Mouse (Mus musculus): ENCODE measurements around the gene Rangap1. TPM values are rescaled to one million over a fixed set of nuclear protein-coding genes. Genes with fewer than 3 reads are reported as not detected.
A peak's percentile ranks its signal among the peaks of the same experiment; 100 is the strongest.
"Not testable (repeated sequence)": the region's sequence is repeated elsewhere in the genome, so short reads cannot be mapped to it uniquely, and the experiment has no call there.

Gene Rangap1
- polyA plus RNA-seq, 1 experiment from 2014 or later, result 107 TPM

- H3K9ac ChIP-seq, result no peak overlapping the region
- H3K4me3 ChIP-seq, result no peak overlapping the region
- no peaks in the 10 kb centered on the region for H3K4me1 ChIP-seq
- no peak for ATAC-seq (ENCODE audit: low FRiP score, low read depth)
- H3K36me3 ChIP-seq, result peaks cover 94% of the 10 kb centered on the region
- no peaks in the 10 kb centered on the region for H3K27me3 ChIP-seq
- no peaks in the 10 kb centered on the region for H3K9me3 ChIP-seq
- no peak overlapping the region for H3K4me2 ChIP-seq (replicated peaks)
- 89% methylated on average over 11 of the region's 11 CpGs for WGBS
- no peak overlapping the region for H3K27ac ChIP-seq
These were observed 36.3 kb downstream of the Rangap1 start for GRCm38 (mm10) chr15:81708991-81709390.

GRCm38 (mm10) chr15:81703094-81703489 is 42.2 kb downstream of the Rangap1 start:
- ATAC-seq (ENCODE audit: low FRiP score, low read depth), result no peak
- WGBS, result 87% methylated on average over 3 of the region's 3 CpGs
- Histone ChIP-seq H3K4me3 (no peak overlapping the region), H3K27ac (no peak overlapping the region), H3K36me3 (peaks cover 51% of the 10 kb centered on the region), H3K4me2 (replicated peaks) (no peak overlapping the region), H3K9ac (no peak overlapping the region), H3K27me3 (no peaks in the 10 kb centered on the region), H3K9me3 (no peaks in the 10 kb centered on the region), H3K4me1 (no peaks in the 10 kb centered on the region)

- Histone ChIP-seq H3K27ac (no peak overlapping the region), H3K4me2 (replicated peaks) (no peak overlapping the region)
These were observed 42.8 kb downstream of the Rangap1 start for GRCm38 (mm10) chr15:81702306-81703093.

GRCm38 (mm10) chr15:81701350-81701749 is 44.0 kb downstream of the Rangap1 start:
- H3K9me3 ChIP-seq; ATAC-seq (ENCODE audit: low FRiP score, low read depth); H3K4me3 ChIP-seq; H3K27ac ChIP-seq; H3K27me3 ChIP-seq; H3K4me2 ChIP-seq (replicated peaks); H3K9ac ChIP-seq; H3K4me1 ChIP-seq: not testable (repeated sequence)
- H3K36me3 ChIP-seq, result peaks cover 36% of the 10 kb centered on the region
- 74% methylated on average over 4 of the region's 4 CpGs for WGBS

More at GRCm38 (mm10) chr15:81702306-81703093, 42.8 kb downstream of the Rangap1 start:
- Histone ChIP-seq H3K9ac (no peak overlapping the region), H3K27me3 (no peaks in the 10 kb centered on the region), H3K36me3 (peaks cover 45% of the 10 kb centered on the region), H3K9me3 (no peaks in the 10 kb centered on the region), H3K4me1 (no peaks in the 10 kb centered on the region), H3K4me3 (no peak overlapping the region)
- ATAC-seq (ENCODE audit: low FRiP score, low read depth), result no peak
- WGBS, result 85% methylated on average over 13 of the region's 13 CpGs

GRCm38 (mm10) chr15:81700601-81701000 is 44.7 kb downstream of the Rangap1 start:
- 86% methylated on average over 8 of the region's 8 CpGs for WGBS
- Histone ChIP-seq H3K9ac (no peak overlapping the region), H3K9me3 (no peaks in the 10 kb centered on the region), H3K4me3 (no peak overlapping the region), H3K27me3 (peaks cover 6% of the 10 kb centered on the region), H3K27ac (no peak overlapping the region), H3K4me2 (replicated peaks) (no peak overlapping the region), H3K36me3 (peaks cover 28% of the 10 kb centered on the region), H3K4me1 (no peaks in the 10 kb centered on the region)
- ATAC-seq (ENCODE audit: low FRiP score, low read depth), result no peak

- no peak for ATAC-seq (ENCODE audit: low FRiP score, low read depth)
- no peaks in the 10 kb centered on the region for H3K9me3 ChIP-seq
- WGBS, result 61% methylated on average over 2 of the region's 2 CpGs
These were observed 45.2 kb downstream of the Rangap1 start for GRCm38 (mm10) chr15:81700161-81700560.

GRCm38 (mm10) chr15:81698532-81698931 is 46.8 kb downstream of the Rangap1 start:
- Histone ChIP-seq H3K9me3 (no peaks in the 10 kb centered on the region), H3K27me3 (peaks cover 22% of the 10 kb centered on the region), H3K4me3 (no peak overlapping the region), H3K27ac (no peak overlapping the region), H3K36me3 (peaks cover 8% of the 10 kb centered on the region), H3K4me1 (peaks cover 10% of the 10 kb centered on the region), H3K4me2 (replicated peaks) (no peak overlapping the region), H3K9ac (no peak overlapping the region)
- ATAC-seq (ENCODE audit: low FRiP score, low read depth), result no peak
- WGBS, result 83% methylated on average over 2 of the region's 2 CpGs

More at GRCm38 (mm10) chr15:81700161-81700560, 45.2 kb downstream of the Rangap1 start:
- H3K4me1 ChIP-seq, result no peaks in the 10 kb centered on the region
- no peak overlapping the region for H3K4me3 ChIP-seq
- peaks cover 24% of the 10 kb centered on the region for H3K36me3 ChIP-seq
- peaks cover 7% of the 10 kb centered on the region for H3K27me3 ChIP-seq
- H3K9ac ChIP-seq, result no peak overlapping the region
- no peak overlapping the region for H3K4me2 ChIP-seq (replicated peaks)
- H3K27ac ChIP-seq, result no peak overlapping the region

GRCm38 (mm10) chr15:81697847-81698246 is 47.5 kb downstream of the Rangap1 start:
- peak overlapping the region; percentile 53; the same call in 1 of the 2 replicates for H3K9ac ChIP-seq
- no peak for ATAC-seq (ENCODE audit: low FRiP score, low read depth)
- H3K4me1 ChIP-seq, result peaks cover 16% of the 10 kb centered on the region
- H3K9me3 ChIP-seq, result no peaks in the 10 kb centered on the region
- H3K36me3 ChIP-seq, result peaks cover under 1% of the 10 kb centered on the region; the same call in 1 of the 2 replicates
- WGBS, result 42% methylated on average over 3 of the region's 3 CpGs
- H3K27me3 ChIP-seq, result peaks cover 29% of the 10 kb centered on the region
- H3K27ac ChIP-seq, result peak overlapping the region; percentile 84; the same call in 1 of the 2 replicates
- peak overlapping the region; percentile 50; the same call in 1 of the 2 replicates for H3K4me2 ChIP-seq (replicated peaks)
- 0 out of 2 replicates have a peak overlapping the region, but pooled peaks have one; percentile 34 for H3K4me3 ChIP-seq

- H3K9ac ChIP-seq, result peak within 1 kb of the TSS; percentile 53
- peaks cover 19% of the 10 kb centered on the region for H3K4me1 ChIP-seq
- peaks cover 35% of the 10 kb centered on the region for H3K27me3 ChIP-seq
- peak within 1 kb of the TSS; percentile 50 for H3K4me2 ChIP-seq (replicated peaks)
- 50% methylated on average over 7 of the region's 7 CpGs for WGBS
- peak; percentile 49; the same call in 1 of the 2 replicates for ATAC-seq (ENCODE audit: low FRiP score, low read depth)
- peak within 1 kb of the TSS; percentile 84 for H3K27ac ChIP-seq
- H3K36me3 ChIP-seq, result no peaks in the 10 kb centered on the region; the same call in 1 of the 2 replicates
- peak within 1 kb of the TSS; percentile 34 for H3K4me3 ChIP-seq
- H3K9me3 ChIP-seq, result no peaks in the 10 kb centered on the region
These were observed 48.2 kb downstream of the Rangap1 start, which contains the start of gene Chadl for GRCm38 (mm10) chr15:81697175-81697574. TSS of gene Chadl (minus strand) at chr15:81697287.

GRCm38 (mm10) chr15:81694891-81695290 is 50.4 kb downstream of the Rangap1 start:
- H3K9ac ChIP-seq, result peak overlapping the region; percentile 87
- peaks cover 43% of the 10 kb centered on the region for H3K27me3 ChIP-seq
- no peak overlapping the region for H3K27ac ChIP-seq
- peak overlapping the region; percentile 69 for H3K4me3 ChIP-seq
- H3K9me3 ChIP-seq, result no peaks in the 10 kb centered on the region
- H3K36me3 ChIP-seq, result no peaks in the 10 kb centered on the region; the same call in 1 of the 2 replicates
- ATAC-seq (ENCODE audit: low FRiP score, low read depth), result no peak
- peaks cover 19% of the 10 kb centered on the region for H3K4me1 ChIP-seq
- H3K4me2 ChIP-seq (replicated peaks), result peak overlapping the region; percentile 94
- 26% methylated on average over 17 of the region's 19 CpGs for WGBS

GRCm38 (mm10) chr15:81693967-81694881 is 51.1 kb downstream of the Rangap1 start:
- peaks cover 43% of the 10 kb centered on the region for H3K27me3 ChIP-seq
- under 1% methylated on average over 88 of the region's 107 CpGs for WGBS
- H3K36me3 ChIP-seq, result no peaks in the 10 kb centered on the region; the same call in 1 of the 2 replicates
- no peaks in the 10 kb centered on the region for H3K9me3 ChIP-seq
- H3K4me2 ChIP-seq (replicated peaks), result peak overlapping the region; percentile 94
- H3K4me1 ChIP-seq, result peaks cover 19% of the 10 kb centered on the region
- peak overlapping the region; percentile 69 for H3K4me3 ChIP-seq
- H3K9ac ChIP-seq, result peak overlapping the region; percentile 87
- peak; percentile 82 for ATAC-seq (ENCODE audit: low FRiP score, low read depth)
- H3K27ac ChIP-seq, result peak overlapping the region; percentile 11; the same call in 1 of the 2 replicates
